Mouse (Mus musculus): ENCODE results near the gene Riiad1. TPM values are rescaled to one million over a fixed set of nuclear protein-coding genes. Genes with fewer than 3 reads are reported as not detected.

Riiad1 gene
- polyA plus RNA-seq, 1 experiment from 2014 or later = not detected

DNA sequence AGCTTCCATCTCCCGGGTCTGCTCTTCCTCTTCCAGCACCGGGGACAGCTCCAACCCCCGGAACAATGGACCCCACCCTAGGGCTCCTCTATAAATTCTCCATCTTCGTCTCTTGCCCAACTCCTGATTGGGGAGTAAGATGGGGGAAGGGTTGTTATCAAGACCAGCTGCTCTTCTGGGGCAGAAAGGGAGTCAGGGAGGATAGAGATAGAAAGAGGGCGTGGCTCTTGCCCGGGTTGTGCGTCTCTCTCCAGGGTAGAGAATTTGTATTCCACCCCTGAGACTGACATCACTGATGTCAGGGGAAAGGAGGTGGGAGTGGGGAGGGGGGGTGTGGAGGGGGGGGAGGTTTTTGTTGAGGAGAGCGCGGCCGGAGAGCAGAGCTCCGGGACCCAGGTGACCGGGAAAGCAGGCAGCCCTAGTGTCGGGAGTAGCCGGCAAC lies 2.1 kb downstream of the Riiad1 start, which contains the start of gene Celf3:
TSS of gene Celf3 (plus strand) at position 315 of the 442 bp plus-strand sequence.
- no peak within 1 kb of the TSS for H3K4me3 ChIP-seq
- H3K4me1 ChIP-seq = peaks cover 20% of the 10 kb centered on the region
- H3K9ac ChIP-seq = no peak within 1 kb of the TSS
- WGBS (ENCODE audit: insufficient replicate concordance) = 4% methylated on average over 12 of the region's 14 CpGs
- no peaks in the 10 kb centered on the region for H3K36me3 ChIP-seq
- no peaks in the 10 kb centered on the region for H3K9me3 ChIP-seq (replicated peaks)
- H3K4me2 ChIP-seq = peak within 1 kb of the TSS; percentile 40
- no peak within 1 kb of the TSS for H3K27ac ChIP-seq
- H3K27me3 ChIP-seq (replicated peaks) = peaks cover 60% of the 10 kb centered on the region
- peak; percentile 71 for ATAC-seq

DNA sequence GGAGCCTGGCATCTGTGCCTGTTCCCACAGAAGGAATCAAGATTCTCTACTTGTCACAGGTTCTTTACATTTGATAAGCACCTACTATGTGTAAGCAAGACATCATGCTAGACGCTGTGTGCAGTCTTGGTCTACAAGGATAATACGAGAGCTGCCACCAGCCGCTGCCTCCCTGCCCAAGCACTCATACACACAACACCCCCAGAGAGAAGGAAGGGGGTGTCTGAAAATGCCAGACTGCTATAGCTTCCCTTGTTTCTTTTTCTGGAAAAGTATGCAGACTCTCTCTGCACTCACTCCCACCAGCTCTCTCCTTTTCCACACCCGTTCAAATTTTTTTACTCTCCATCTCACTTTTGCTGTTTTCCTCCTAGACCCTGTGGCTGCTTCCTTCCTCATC lies 2.7 kb downstream of the Riiad1 start:
- no peak overlapping the region for H3K27ac ChIP-seq
- no peak for ATAC-seq
- H3K4me1 ChIP-seq = peaks cover 25% of the 10 kb centered on the region
- 53% methylated on average over 4 of the region's 4 CpGs for WGBS (ENCODE audit: insufficient replicate concordance)
- no peak overlapping the region for H3K4me3 ChIP-seq
- H3K36me3 ChIP-seq = no peaks in the 10 kb centered on the region
- H3K9me3 ChIP-seq (replicated peaks) = no peaks in the 10 kb centered on the region
- H3K27me3 ChIP-seq (replicated peaks) = peaks cover 66% of the 10 kb centered on the region
- no peak overlapping the region for H3K9ac ChIP-seq
- peak overlapping the region; percentile 40 for H3K4me2 ChIP-seq

DNA sequence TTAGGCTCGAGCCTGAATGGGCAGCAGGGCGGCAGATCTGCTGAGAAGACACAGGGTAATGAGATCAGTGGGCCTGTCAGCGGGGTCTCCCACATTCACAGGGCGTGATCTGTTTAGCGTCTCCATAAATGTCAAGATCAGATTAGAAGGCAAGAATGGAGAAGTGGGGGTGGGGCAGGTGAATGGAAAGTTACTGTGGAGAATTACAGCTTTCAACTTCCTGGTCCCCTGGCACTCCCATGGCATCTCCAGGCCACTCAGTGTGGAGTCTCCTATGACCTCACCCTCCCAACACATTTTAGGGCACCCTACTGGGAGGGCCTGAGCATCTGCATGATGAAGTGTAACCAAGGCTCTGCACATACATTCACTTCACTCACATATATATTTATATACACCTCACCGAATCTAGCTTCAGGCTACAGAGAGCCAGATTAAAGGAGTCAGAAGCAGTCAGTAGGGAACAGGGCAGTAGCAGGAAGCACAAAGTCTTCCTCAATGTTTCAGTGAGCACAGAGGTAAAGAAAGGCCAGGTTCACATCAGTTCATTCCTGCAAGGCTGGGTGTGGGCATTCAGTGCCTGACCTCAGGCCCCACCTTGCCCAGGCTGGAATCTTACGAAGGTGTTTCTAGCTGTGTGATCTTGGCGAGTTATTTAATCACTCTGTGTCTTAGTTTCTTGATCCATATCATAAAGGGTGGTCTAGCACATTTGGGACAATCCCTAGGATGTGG lies 3.7 kb downstream of the Riiad1 start:
- Histone ChIP-seq H3K4me3 (no peak overlapping the region), H3K4me1 (peaks cover 26% of the 10 kb centered on the region), H3K27ac (no peak overlapping the region), H3K36me3 (no peaks in the 10 kb centered on the region), H3K4me2 (no peak overlapping the region), H3K9ac (no peak overlapping the region), H3K27me3 (replicated peaks) (peaks cover 61% of the 10 kb centered on the region), H3K9me3 (replicated peaks) (no peaks in the 10 kb centered on the region)
- ATAC-seq = no peak
- 47% methylated on average over 8 of the region's 8 CpGs for WGBS (ENCODE audit: insufficient replicate concordance)

DNA sequence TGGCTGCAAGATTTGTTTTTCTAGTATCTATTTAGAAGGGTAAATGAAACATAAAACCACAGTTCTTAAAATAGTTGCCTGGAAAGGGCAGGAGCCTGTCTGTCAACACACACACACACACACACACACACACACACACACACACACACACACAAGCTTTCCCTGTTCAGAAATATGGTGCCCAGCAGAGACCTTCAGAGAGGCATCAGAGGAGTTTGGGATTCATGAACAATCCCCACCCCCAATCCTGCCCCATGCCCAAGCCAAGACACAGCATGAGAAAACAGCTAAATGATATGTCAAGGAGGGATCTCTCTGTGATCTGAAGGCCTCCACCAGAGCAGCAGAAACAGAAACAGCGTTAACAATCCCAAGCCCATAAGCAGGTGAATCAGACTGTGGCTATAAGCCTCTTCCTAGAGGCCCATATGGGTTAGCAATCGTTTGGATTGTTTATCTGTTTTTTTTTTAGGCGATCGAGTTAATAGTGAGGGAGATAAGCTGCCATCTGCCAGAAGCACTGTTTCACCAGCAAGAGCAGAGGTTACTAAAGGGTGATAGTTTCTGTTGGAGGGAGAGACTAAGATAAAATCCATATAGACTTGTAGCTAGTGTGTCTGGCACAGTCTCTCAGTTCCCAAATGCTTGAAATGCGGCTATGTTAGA lies 6.4 kb downstream of the Riiad1 start:
- ATAC-seq = no peak
- H3K4me2 ChIP-seq = no peak overlapping the region
- no peak overlapping the region for H3K9ac ChIP-seq
- no peaks in the 10 kb centered on the region for H3K9me3 ChIP-seq (replicated peaks)
- H3K27me3 ChIP-seq (replicated peaks) = peaks cover 37% of the 10 kb centered on the region
- H3K4me3 ChIP-seq = no peak overlapping the region
- WGBS (ENCODE audit: insufficient replicate concordance) = 44% methylated on average over 5 of the region's 5 CpGs
- H3K27ac ChIP-seq = no peak overlapping the region
- H3K36me3 ChIP-seq = no peaks in the 10 kb centered on the region
- peaks cover 23% of the 10 kb centered on the region for H3K4me1 ChIP-seq

DNA sequence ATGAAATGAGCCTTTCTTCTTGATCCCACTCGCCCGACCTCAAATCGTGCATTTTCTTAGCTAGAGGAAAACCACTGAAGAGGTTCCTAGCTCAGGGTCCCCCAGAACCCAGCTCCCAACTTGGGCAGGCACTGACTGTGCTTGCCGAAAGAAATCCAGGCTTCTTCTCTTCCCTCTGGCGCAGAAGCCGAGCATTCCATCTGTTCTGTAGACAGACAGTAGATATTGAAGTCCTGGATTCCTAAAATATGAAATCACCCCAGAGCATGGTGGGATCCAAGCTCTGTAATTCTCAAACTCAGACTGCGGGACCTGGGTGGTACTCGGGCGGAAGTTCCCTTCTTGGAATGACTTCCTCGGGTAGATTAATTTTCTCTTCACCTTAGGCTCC lies 7.0 kb downstream of the Riiad1 start:
- Histone ChIP-seq H3K4me1 (peaks cover 17% of the 10 kb centered on the region), H3K27me3 (replicated peaks) (peaks cover 37% of the 10 kb centered on the region), H3K4me3 (no peak overlapping the region), H3K36me3 (no peaks in the 10 kb centered on the region), H3K27ac (no peak overlapping the region), H3K9ac (no peak overlapping the region), H3K9me3 (replicated peaks) (no peaks in the 10 kb centered on the region), H3K4me2 (no peak overlapping the region)
- no peak for ATAC-seq
- WGBS (ENCODE audit: insufficient replicate concordance) = 51% methylated on average over 10 of the region's 10 CpGs

DNA sequence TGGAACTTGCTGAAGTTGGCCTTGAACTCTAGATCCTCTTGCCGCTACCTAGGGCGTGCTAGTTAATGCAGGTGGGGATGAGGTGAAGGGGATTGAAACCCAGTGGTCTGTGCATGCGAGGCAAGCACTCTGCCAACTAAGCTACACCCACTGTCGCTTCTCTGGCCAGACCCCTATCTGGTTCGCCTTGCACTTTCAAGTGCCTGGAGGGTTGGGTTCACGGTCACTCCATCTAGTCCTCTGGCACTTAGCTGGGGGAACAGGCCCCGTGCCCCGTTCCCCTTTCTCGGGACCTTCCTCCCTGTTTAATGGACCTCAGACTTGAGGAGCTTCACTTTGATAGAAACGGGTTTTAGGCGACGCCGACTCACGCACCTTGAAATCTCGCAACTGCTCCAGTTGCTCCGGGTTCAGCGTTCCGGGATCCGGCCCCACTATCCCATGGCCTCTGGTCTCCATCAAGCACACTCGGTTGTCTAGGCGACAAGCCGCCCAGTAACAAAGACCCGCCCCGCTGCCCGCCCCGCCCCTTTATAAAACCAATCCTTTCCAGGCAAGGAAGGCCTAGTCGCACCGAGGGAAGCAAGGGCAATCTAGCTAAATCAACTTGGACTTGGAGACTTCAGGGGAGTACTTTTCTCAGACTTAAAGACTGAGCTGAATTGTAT lies 7.6 kb downstream of the Riiad1 start:
- WGBS (ENCODE audit: insufficient replicate concordance) = 17% methylated on average over 28 of the region's 28 CpGs
- Histone ChIP-seq H3K4me1 (peaks cover 12% of the 10 kb centered on the region), H3K36me3 (no peaks in the 10 kb centered on the region), H3K4me3 (no peak overlapping the region), H3K27ac (no peak overlapping the region), H3K27me3 (replicated peaks) (peaks cover 34% of the 10 kb centered on the region), H3K9me3 (replicated peaks) (no peaks in the 10 kb centered on the region), H3K4me2 (peak overlapping the region; percentile 25; the same call in 1 of the 2 replicates), H3K9ac (no peak overlapping the region)
- no peak for ATAC-seq

DNA sequence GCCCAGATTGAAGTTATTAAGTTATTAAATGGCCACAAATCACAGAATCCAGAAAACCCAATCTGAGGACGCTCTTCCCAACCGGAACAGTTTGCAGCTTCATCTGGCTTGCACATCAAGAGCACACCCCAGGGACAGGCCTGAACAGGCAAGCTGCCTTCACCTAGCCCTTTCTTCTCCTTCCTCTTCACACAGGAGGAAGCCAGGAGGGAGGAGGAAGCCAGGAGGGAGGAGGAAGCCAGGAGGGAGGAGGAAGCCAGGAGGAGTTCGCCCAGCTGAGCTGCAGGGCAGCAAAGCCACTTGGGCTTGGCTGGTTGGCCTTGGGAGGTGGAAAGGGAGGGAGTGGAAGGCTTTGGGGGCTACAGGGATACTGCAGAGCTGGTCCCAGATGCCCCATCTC lies 11.2 kb downstream of the Riiad1 start:
- ATAC-seq = no peak
- WGBS (ENCODE audit: insufficient replicate concordance) = 32% methylated on average over 3 of the region's 3 CpGs
- no peaks in the 10 kb centered on the region for H3K36me3 ChIP-seq
- peaks cover 24% of the 10 kb centered on the region for H3K27me3 ChIP-seq (replicated peaks)
- no peak overlapping the region for H3K27ac ChIP-seq
- H3K4me3 ChIP-seq = no peak overlapping the region
- H3K4me2 ChIP-seq = no peak overlapping the region
- H3K9me3 ChIP-seq (replicated peaks) = no peaks in the 10 kb centered on the region
- 0 out of 2 replicates have a peak, but pooled peaks cover 9% of the 10 kb centered on the region for H3K4me1 ChIP-seq
- no peak overlapping the region for H3K9ac ChIP-seq

DNA sequence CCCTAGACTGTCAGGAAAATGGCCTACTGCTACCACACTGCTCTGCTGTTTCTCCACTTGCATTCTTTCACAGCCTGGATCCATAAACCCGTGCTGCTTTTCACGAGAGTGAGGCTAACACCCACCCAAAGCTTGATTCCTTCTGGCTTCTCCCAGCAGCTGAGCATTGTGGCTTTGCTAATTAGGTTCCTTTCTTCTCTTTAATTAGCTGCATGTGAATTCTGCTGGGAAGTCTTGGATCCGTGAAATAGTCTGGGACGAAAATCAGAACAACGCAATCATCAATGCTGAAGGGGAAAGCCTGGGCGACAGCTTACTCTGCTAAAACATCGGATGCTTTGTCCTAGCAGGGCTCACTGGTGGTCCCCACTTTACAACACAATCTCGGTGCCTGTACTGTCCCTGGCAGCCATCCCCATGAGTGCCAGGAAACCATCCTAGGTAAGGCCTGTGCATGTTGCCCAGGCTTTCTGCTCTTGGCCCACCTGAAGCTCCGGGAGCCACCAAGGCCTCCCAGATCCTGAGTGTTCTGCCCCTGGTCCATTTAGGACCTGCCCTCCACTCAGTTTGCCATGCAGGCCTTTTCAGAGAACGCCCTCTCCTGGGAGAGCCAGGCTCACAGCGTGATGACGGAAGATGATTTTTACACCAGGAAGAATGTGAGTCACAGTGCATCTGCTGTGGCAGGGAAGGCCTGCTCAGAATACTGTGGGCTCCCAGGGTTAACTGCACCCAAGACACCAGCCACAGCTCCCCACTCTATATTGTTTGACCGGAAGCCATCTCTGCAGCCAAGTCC lies 14.3 kb downstream of the Riiad1 start:
- H3K4me1 ChIP-seq = no peaks in the 10 kb centered on the region
- no peaks in the 10 kb centered on the region for H3K9me3 ChIP-seq (replicated peaks)
- H3K27ac ChIP-seq = no peak overlapping the region
- H3K9ac ChIP-seq = no peak overlapping the region
- WGBS (ENCODE audit: insufficient replicate concordance) = 65% methylated on average over 13 of the region's 13 CpGs
- no peak overlapping the region for H3K4me3 ChIP-seq
- peaks cover 12% of the 10 kb centered on the region; the same call in 1 of the 2 replicates for H3K27me3 ChIP-seq (replicated peaks)
- no peak overlapping the region for H3K4me2 ChIP-seq
- H3K36me3 ChIP-seq = no peaks in the 10 kb centered on the region
- no peak for ATAC-seq

DNA sequence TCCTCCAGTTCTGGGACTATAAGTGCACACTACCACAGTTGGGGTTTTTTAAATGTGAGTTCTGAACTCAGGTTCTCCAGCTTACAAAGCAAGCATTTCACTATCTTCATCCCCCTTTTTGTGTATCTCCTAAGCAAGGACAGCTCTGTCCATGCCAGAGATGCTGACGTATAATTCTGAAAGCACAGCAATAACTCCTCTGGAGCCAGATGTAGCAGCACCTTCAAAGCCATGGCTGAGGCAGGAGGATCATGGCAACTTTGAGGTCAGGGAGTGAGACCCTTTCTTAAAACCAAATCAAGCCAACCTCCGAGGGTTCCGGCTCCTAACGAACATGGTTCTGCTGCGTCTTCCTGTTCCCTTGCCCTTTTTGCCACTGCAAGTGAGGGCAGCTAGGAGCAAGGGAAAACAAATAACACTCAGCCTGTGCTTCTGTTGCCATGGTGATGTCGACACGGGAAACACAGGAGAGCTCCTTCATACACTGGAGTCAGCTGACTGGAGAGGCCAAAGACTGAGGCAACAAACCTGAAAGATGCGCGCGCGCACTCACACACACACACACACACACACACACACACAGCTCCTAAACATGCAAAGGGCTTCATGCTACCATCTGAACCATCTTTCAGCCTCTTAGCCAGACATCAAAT lies 16.1 kb downstream of the Riiad1 start:
- ATAC-seq = no peak
- peaks cover 12% of the 10 kb centered on the region; the same call in 1 of the 2 replicates for H3K27me3 ChIP-seq (replicated peaks)
- no peaks in the 10 kb centered on the region for H3K4me1 ChIP-seq
- H3K9me3 ChIP-seq (replicated peaks) = no peaks in the 10 kb centered on the region
- WGBS (ENCODE audit: insufficient replicate concordance) = 69% methylated on average over 11 of the region's 11 CpGs
- no peak overlapping the region for H3K4me2 ChIP-seq
- no peak overlapping the region for H3K9ac ChIP-seq
- no peak overlapping the region for H3K4me3 ChIP-seq
- no peaks in the 10 kb centered on the region for H3K36me3 ChIP-seq
- H3K27ac ChIP-seq = no peak overlapping the region

DNA sequence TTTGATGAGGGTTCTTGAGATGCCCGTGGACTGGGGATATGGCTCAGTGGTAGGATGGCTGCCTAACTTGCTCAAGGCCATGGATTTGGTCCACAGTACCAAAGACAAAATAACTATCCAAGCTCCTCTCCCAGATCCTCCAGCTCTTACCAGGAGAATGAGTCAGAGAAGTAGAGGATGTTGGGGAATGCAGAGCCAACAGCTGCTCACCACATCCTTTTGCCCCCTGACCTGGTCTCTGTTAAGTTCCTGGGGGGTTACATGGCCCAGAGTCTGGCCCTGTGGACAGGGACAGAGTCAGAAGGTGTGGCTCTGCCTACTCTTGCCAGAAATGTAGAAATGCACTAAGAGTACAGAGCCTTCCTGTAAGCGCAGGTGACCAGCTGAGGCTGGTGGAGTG lies 20.3 kb downstream of the Riiad1 start:
- 77% methylated on average over 2 of the region's 2 CpGs for WGBS (ENCODE audit: insufficient replicate concordance)
- ATAC-seq = no peak
- 0 out of 2 replicates have a peak, but pooled peaks cover 7% of the 10 kb centered on the region for H3K4me1 ChIP-seq
- H3K27me3 ChIP-seq (replicated peaks) = peaks cover 14% of the 10 kb centered on the region
- H3K9me3 ChIP-seq (replicated peaks) = no peaks in the 10 kb centered on the region
- H3K9ac ChIP-seq = no peak overlapping the region
- no peak overlapping the region for H3K4me3 ChIP-seq
- H3K36me3 ChIP-seq = no peaks in the 10 kb centered on the region
- H3K27ac ChIP-seq = no peak overlapping the region
- no peak overlapping the region for H3K4me2 ChIP-seq

DNA sequence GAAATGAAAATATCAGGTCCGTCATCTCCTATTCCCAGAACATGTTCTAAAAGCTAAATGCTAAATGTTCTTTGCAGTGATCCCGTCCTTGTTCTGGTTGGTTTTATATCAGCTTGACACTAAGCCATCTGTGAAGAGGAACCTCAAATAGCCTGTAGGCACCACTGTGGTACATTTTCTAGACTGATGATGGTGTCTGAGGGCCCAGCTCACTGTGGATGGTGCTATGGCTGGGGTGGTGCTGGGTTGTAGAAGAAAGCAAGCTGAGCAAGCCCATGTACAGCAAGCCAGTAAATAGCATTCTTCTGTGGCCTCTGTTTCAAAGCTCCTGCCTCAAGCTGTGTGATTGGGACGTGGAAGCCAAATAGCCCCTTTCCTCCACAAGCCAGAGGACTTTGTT lies 23.1 kb downstream of the Riiad1 start:
- no peak overlapping the region for H3K4me3 ChIP-seq
- no peak overlapping the region for H3K9ac ChIP-seq
- no peak for ATAC-seq
- no peak overlapping the region for H3K27ac ChIP-seq
- no peaks in the 10 kb centered on the region for H3K36me3 ChIP-seq
- H3K27me3 ChIP-seq (replicated peaks) = peaks cover 18% of the 10 kb centered on the region
- no peaks in the 10 kb centered on the region for H3K9me3 ChIP-seq (replicated peaks)
- 62% methylated on average over 3 of the region's 3 CpGs for whole genome bisulfite sequencing (ENCODE audit: insufficient replicate concordance)
- H3K4me2 ChIP-seq = peak overlapping the region; percentile 53
- 0 out of 2 replicates have a peak, but pooled peaks cover 7% of the 10 kb centered on the region for H3K4me1 ChIP-seq

Measured in liver, embryonic 12.5 days (tissue).